Mouse (Mus musculus): ENCODE data around the gene Ubap1.

- TF ChIP-seq CTCF (IDR thresholded peaks at IDR 0.05; ENCODE audit: low read depth) (no peak; the same call in 1 of the 2 replicates), EP300 (IDR thresholded peaks at IDR 0.05; ENCODE audit: low read depth) (no peak)
Measured at GRCm38 (mm10) chr4:41314141-41315129, 34.4 kb upstream of the Ubap1 start, which contains the start of gene Dcaf12.

Data from heart, postnatal 0 days (tissue).